In the genomic region with DNA sequence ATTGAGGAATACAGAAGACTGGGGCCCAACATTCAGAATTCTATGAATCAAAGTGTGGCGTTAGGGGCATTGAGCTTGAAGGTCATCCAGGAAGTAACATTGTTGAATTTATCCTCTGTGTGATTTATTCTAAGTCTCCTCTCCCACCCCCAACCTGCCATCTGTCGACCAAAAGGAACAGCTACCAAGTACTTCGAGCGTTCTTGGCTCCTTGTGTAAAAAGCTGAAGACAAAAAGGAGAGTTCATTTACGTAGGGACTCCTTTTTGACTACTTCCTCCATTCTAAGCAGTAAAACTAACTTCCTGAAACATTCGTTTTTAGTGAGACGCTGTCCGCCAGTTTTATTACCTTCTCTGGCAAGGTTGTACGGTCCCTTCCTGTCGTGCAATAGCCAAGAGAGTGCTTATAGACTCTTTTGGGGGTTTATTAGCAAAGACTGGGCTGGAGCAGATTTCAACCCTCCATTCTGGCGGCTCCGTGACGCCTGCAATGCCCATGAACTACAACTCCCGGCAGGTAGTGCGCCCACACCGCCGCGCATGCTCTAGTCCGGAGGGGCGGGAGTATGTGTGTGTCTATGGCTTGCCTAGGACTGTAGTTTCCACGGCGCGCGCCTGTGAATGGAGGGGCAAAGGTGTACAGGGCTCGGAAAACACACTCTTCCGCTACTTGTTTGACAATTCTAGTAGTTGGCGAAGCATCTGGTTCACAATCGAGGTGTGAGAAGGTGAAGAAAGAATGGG, we compare ENCODE assay signal across 8 mouse cellular contexts. TPM values are rescaled to one million over a fixed set of nuclear protein-coding genes. Genes with fewer than 3 reads are reported as not detected.
A peak's percentile ranks its signal among the peaks of the same experiment; 100 is the strongest.
DNase-seq lines count a peak whose midpoint lies in the region; ATAC-seq lines count a peak whose summit lies in the region.

No protein-coding gene starts in this region.

- H3K9ac ChIP-seq in hindbrain, embryonic 11.5 days (ENCODE audit: low read depth, low read length) = peak overlapping the region; percentile 81

- peak overlapping the region; percentile 93 for H3K4me3 ChIP-seq in hindbrain, embryonic 11.5 days (ENCODE audit: low read depth, low read length)

- peak; percentile 86 for DNase-seq in MN1 (ENCODE audit: low spot score)
- DNase-seq in cerebellum, adult 9-10 months = peak; percentile 95
- DNase-seq in frontal cortex, adult 2 months (ENCODE audit: extremely low spot score in 1 of 2, low spot score in 1 of 2) = peak; percentile 91 to 95
- DNase-seq in hindbrain, embryonic 11.5 days (ENCODE audit: low spot score) = peak; percentile 94
- DNase-seq in layer of hippocampus, postnatal 10 days (ENCODE audit: low spot score in 2 of 2) = peak; percentile 90 to 92
- peak; percentile 97 for DNase-seq in lung, postnatal 10 days
- DNase-seq in ovary, postnatal 36 days (ENCODE audit: low spot score) = peak; percentile 92
- peak; percentile 94 for DNase-seq in thymus, postnatal 25 days

- peak; percentile 97 for ATAC-seq in hindbrain, embryonic 11.5 days (ENCODE audit: low FRiP score)

- peak overlapping the region; percentile 75 for H3K4me2 ChIP-seq in hindbrain, embryonic 11.5 days (replicated peaks; ENCODE audit: low read depth, low read length)

- peak overlapping the region; percentile 91 for H3K27ac ChIP-seq in hindbrain, embryonic 11.5 days (ENCODE audit: low read depth, low read length)

- under 1% methylated on average over 28 of the region's 28 CpGs for WGBS in hindbrain, embryonic 11.5 days

- 0 out of 2 replicates have a peak, but pooled peaks cover 2% of the 10 kb centered on the region for H3K36me3 ChIP-seq in hindbrain, embryonic 11.5 days (ENCODE audit: control insufficient read depth, insufficient read depth, low read length)

- H3K27me3 ChIP-seq in hindbrain, embryonic 11.5 days (ENCODE audit: control insufficient read depth, insufficient read depth, low read length) = no peaks in the 10 kb centered on the region

- no peaks in the 10 kb centered on the region for H3K4me1 ChIP-seq in hindbrain, embryonic 11.5 days (replicated peaks; ENCODE audit: control insufficient read depth, insufficient read depth, low read length)

- H3K9me3 ChIP-seq in hindbrain, embryonic 11.5 days (ENCODE audit: control insufficient read depth, low read length) = no peaks in the 10 kb centered on the region

RNA-seq across cellular contexts. Expression of gene Gpbp1l1, which starts 0.7 kb away (rescaled TPM):
- 36.7 and 37.4 TPM in 2 replicates for polyA plus RNA-seq in frontal cortex, adult 2 months (2012; rRNA removed)
- polyA plus RNA-seq in hindbrain, embryonic 11.5 days (2014; fragmentation: Nextera tagmentation; extraction: Ambion mirVana) = 35.9 and 36.0 TPM in 2 replicates
- total RNA-seq in layer of hippocampus, postnatal 10 days (2021) = 10 to 100 TPM; 28.7 to 33.2 TPM

RNA-seq across cellular contexts. Expression of gene Tmem69, which starts 1.0 kb away (rescaled TPM):
- polyA plus RNA-seq in frontal cortex, adult 2 months (2012; rRNA removed) = 7.7 and 9.5 TPM in 2 replicates
- polyA plus RNA-seq in hindbrain, embryonic 11.5 days (2014; fragmentation: Nextera tagmentation; extraction: Ambion mirVana) = 34.5 and 38.1 TPM in 2 replicates
- total RNA-seq in layer of hippocampus, postnatal 10 days (2021) = 10 to 100 TPM; 12.5 to 13.3 TPM

RNA-seq across cellular contexts. Expression of gene Ccdc17, which starts 39.7 kb away (rescaled TPM):
- polyA plus RNA-seq in frontal cortex, adult 2 months (2012; rRNA removed) = 5.4 and 5.9 TPM in 2 replicates
- polyA plus RNA-seq in hindbrain, embryonic 11.5 days (2014; fragmentation: Nextera tagmentation; extraction: Ambion mirVana) = 2.8 and 2.9 TPM in 2 replicates
- total RNA-seq in layer of hippocampus, postnatal 10 days (2021) = 1 to 10 TPM; 3.0 to 3.3 TPM

RNA-seq across cellular contexts. Expression of gene Ipp, which starts 49.4 kb away (rescaled TPM):
- 6.7 and 8.7 TPM in 2 replicates for polyA plus RNA-seq in frontal cortex, adult 2 months (2012; rRNA removed)
- polyA plus RNA-seq in hindbrain, embryonic 11.5 days (2014; fragmentation: Nextera tagmentation; extraction: Ambion mirVana) = 5.5 and 5.6 TPM in 2 replicates
- 10 to 100 TPM; 20.2 to 20.8 TPM for total RNA-seq in layer of hippocampus, postnatal 10 days (2021)

Comparison
In these comparisons a context has a peak if more than half of its experiments do, and no peak if none do; other contexts are left out.
1. Peak in every context shown above with its lines: DNase-seq, ATAC-seq, H3K4me3 ChIP-seq and H3K27ac ChIP-seq.